Mouse (Mus musculus) adrenal gland, adult (tissue): ENCODE results near the gene Slc10a4.

Experiments
- DNase-seq, 2 experiments: peaks; one replicate each; pipeline ENCODE4 v3.0.0; 2022 to 2023; ENCODE audit warnings: low spot score in 1 of 2; ENCODE audit not compliant: inconsistent age in 2 of 2

Slc10a4 gene

DNA sequence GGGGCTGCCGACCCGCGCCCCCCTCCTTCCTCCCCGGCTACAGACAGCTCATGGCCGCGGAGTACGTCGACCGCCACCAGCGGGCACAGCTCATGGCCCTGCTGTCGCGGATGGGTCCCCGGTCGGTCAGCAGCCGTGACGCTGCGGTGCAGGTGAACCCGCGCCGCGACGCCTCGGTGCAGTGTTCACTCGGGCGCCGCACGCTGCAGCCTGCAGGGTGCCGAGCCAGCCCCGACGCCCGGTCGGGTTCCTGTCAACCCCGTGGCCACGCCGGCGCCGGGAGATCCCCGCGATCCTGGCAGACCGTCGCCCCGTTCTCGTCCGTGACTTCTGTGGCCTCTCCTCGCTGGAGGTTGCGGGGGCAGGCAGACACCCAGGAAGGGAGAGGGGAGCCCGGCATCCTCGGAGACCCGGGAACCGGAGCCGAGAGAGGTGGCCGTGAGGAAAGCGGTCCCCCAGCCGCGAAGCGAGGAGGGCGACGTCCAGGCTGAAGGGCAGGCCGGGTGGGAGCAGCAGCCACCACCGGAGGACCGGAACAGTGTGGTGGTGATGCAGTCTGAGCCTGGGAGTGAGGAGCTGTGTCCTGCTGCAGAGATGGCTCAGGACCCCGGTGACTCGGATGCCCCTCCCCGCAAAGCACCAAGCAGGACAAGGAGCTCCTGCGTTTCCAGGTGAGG, 7.1 kb downstream of the Slc10a4 start:
- peak in 1 of 2 experiments; percentile 33 for DNase-seq

DNA sequence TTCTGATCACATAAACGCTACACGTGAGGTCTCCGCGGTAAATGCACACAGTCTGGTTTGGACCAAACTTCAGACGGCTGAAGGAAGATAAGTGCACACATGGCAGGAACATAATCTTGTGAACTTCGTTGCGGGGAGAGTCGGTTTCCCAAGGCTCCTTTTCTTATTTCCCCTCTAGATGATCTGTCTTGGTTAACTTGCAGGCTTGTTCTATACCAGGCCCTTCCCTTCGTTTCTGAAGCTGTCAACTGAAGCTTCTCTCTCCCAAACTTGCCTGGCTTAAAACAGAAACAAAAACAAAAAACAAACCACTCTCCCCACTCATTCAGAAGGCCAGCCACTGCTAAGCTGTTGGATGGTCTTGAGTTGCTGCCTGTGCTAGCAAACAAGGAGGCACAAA, 8.1 kb downstream of the Slc10a4 start:
- DNase-seq = no peak

DNA sequence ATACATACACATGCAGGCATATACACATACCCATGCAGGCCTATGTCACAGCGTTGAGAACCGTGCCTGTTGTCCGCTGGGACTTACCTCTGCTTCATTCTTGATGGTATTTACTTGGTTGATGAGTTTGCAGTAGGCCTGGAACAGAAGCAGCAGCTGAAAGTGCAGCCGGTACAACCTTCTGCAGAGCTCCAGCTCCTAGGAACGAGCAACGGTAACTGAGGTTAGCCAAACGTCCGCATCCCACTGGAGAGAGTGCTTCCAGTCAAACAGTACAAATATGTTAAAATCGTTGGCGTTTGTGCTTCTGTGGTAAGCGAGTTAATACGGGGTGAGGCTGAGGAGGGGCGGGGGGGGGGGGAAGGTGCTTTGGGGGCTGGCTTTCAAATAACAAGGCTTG, 17.1 kb downstream of the Slc10a4 start:
- DNase-seq = no peak

DNA sequence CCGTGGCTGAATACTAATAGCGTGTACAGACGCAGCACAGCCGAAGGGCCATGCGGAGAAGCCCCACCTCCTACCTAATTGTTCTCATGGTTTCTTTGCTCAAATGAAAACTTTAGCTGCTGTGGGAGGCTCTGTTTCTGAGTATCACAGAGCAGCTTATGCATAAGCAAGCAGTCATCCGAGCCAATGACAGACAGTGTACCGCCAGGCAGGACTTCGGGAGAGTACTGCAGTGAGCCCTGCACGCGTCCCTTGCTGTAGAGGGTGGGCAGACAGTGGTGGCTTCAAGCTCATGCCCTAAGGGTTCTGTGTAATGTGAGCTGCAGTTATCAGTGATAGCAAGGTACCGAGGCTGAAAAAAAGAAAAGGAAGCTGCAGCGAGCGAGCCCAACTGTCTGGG, 22.0 kb downstream of the Slc10a4 start:
- DNase-seq = no peak

DNA sequence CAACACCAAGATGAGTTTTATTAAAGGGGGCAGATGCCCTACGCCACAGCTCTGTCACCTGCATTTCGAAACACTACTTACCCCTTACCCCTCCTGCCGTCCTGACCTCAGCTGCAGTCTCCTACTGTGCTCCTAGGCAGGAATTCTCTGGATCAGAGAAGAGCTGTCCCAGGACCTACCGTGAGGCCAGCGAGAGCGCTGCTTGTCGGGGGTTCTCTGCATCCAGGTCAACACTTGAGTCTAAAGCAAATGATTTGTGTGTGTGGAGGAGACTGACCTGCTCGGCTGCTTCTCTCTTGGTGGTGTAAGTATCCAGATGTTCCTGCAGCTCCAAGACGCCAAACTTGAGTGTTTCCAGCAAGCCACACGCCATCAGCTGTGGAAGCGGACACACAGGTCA, 25.8 kb downstream of the Slc10a4 start:
- DNase-seq = no peak

DNA sequence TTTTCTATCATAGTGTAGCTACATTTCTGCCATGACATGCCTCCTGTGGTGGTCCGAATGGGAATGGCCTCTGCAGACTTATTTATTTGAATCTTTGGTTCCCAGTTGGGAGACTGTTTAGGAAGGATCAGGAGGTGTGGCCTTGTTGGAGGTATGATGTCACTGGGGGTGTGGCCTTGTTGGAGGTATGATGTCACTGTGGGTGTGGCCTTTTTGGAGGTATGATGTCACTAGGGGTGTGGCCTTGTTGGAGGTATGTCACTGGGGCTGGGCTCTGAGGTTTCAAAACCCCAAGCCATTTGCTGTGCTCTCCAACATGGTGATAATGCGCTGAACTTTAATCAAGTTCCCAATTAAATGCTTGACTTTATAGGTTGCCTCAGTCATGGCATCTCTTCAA, 37.4 kb downstream of the Slc10a4 start:
- no peak for DNase-seq

DNA sequence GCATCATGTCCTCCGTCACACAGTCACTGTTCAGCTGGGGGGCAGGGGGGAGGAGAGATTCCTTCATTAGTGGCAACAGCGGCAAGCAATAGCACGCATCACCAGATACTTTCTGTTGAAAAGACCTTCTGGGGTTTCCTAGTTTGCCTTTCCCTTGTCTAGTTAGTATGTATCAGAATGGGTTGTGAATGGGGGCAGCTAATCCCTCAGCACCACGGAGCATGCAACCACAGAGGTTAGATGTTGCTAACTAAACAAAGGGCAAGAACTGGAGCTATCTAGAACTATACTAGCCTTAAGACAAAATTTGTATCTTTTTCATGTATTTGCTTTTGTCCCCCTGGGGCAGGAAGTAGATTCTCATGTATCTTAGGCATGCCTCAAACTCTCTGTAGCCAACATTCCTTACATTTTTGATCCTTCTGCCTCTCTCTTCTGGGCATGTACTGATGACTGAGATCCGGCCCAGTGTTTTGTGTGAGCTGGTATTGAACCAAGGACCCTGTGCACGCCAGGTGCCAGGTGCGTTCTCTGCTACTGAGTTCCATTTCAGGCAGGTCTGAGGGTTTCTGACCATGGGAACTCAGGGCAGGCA, 41.1 kb downstream of the Slc10a4 start:
- no peak for DNase-seq

DNA sequence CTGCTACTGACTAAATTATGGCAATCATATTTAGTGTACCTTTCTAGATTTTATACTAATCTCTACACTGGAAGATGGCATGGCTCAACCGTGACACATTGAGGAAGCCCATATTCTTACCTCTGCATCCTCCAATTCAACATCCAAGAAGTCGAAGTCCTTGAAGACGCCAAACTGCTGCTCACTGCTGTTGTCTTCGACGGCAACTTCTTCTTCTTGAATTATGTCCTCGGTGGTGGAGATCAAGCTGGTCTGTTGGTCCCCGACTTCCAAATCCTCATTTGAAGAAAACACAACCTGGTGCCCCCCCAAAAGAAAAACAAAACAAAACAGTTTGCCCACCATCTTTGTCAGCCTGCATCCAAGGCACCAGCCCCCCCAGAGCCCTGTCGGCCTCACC, 47.2 kb downstream of the Slc10a4 start:
- no peak for DNase-seq

DNA sequence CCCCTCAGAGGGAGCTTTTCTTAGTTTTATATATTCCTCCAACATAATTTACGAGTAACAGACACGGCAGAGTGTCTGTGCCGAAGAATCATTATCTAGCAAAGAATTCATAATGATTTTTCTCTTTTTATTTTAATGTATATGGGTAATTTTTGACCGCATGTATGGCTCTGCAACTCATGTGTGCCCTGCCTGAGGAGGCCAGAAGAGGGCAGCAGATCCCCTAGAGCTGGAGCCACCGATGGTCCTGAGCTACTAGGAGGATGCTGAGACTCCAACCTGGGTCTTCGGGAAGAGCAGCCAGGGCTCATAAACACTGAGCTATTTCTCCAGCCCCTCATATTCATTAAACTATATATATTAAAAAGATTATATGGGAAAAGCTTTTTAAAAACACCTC, 49.8 kb downstream of the Slc10a4 start:
- no peak for DNase-seq

DNA sequence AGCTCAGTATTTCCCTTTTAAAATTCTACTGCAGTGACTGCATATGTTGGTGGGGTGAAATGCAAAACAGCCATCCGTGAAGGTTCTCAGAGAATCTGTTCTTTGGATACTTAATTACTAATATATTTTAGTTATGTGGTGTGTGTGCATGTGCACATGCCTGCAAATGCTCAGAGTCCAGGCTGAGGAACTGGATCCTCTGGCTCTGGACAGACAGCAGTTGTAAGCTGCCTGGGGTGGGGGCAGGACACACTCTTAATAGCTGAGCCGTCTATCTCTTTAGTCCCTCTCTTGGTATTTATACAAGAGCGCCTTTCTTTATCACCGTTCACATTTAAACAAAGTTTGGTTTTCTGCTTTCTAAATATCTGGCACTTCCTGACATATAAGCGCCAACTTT, 50.3 kb downstream of the Slc10a4 start:
- DNase-seq = no peak

DNA sequence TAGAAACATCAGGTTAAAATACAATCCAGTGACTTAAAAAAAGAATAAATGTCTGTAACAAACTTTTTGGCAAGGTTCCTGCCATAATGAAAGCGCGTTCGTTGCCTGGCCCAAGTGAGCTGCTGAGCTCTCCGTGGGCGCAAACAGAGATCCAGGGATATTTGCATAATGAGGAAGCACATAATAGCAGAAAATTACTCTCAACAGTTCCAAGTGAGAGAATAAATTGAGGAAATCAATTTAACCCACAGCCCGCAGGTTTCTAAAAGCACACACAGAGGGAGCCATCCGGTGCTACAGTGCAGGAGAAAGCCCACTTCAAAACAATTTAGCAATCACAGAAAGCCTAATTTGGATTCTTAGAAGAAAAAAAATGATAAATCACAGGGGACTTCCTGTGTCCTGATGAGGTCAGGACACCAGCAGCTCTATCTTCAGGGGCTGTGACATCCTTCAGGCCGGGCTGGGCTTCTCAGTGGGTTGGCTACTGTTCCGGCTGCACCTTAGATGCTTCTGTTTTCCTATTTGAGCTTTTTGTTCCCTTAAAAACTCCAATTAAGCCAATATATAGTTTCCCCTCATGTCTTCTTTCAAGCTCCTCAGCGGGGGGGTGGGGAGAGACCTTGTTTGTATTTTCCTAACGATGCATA, 54.9 kb downstream of the Slc10a4 start:
- DNase-seq = no peak
